Mouse (Mus musculus): Measurements from ENCODE around the gene Pafah2. TPM values are rescaled to one million over a fixed set of nuclear protein-coding genes. Genes with fewer than 3 reads are reported as not detected.

Gene Pafah2
- total RNA-seq (2023) = 16.5 and 22.8 TPM in 2 replicates

DNA sequence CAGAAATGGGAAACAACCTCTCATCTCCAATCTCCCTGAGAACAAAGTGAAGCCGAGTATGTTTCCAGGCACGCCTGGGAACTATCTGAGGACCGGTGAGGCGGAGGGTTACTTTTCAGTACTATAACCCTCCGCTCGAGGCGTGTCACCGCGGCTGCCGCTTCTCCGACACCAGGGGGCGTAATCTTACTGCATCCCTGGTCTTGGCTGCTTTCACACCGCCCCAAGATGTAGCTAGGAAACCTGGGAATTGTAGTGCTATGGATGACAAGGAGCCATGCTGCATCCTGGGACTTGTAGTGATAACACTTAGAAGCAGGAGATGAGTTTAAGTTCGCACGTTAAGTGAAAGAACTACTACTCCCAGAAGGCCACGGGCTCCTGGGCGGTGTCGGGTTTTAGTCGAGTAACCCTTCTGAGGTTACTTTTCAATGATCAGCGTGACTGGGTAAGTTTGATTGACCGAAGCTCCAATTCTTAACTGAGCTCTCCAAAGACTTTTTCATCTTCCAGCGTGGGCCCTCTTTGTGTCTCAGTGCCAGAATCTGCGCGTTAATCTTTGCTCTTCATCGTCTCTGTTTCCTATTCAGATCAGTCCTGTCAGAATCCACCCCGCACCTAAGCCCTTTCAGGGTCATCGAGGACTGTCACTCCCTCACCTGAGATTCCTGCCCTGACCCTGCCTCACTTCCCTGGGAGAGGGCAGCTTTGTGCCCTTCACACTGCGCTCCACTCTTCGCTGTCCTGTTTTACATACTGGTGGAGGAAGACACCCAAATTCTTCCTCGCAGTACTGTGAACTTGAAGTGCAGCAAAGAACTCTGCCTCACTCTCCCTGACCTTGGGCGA, at the start of gene Pafah2:
Pafah2 (plus strand) TSS at position 344 of the 849 bp plus-strand sequence.

DNA sequence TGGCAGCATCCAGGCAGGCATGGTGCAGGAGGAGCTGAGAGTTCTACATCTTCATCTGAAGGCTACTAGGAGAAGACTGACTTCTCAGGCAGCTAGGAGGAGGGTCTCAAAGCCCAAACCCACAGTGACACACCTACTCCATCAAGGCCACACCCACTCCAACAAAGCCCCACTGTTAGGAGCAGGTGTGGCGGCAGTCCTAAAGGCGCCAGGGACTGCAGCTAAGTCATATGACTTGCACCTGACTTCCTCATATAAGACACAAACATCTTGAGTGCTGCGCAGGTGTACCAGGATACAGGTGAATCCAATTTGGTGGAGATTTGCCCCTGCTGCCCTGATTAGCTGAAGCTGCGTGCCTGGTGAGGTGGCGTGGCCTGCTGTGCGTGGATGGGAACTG, 12.4 kb upstream of the Pafah2 start, which contains the start of gene Extl1:
Extl1 (minus strand) TSS at position 101 of the 400 bp plus-strand sequence.

DNA sequence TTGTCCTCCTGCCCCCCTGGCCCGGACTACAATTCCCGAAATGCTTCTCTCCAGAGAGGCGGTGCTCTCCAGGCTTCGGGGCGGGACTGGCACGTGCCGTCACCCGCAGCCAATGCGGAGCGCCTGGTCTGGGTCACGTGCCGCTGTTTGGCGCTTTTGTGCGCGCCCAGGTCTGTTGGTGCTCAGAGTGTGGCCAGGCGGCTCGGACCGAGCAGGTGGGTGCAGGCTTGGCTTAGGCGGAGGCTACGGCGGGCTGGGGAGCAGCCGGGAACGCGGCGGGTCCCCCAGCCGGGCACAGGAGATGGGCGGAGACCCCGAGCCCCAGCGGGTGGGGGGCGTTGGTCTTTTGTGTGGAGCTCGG, 72.1 kb downstream of the Pafah2 start, which contains the start of gene Stmn1:
Stmn1 (plus strand) TSS at position 106 of the 361 bp plus-strand sequence.

Other genes starting within 250 kb of the Pafah2 start
- 11.3 and 11.6 TPM in 2 replicates for gene Cep85, start 209.2 kb upstream of the Pafah2 start, total RNA-seq (2023)
- gene Gm7534, start 193.3 kb upstream of the Pafah2 start, total RNA-seq (2023) = not detected in 2 replicates
- gene Catsper4, start 168.9 kb upstream of the Pafah2 start, total RNA-seq (2023) = not detected in 2 replicates
- gene Cnksr1, start 157.9 kb upstream of the Pafah2 start, total RNA-seq (2023) = not detected in 2 replicates
- gene E130218I03Rik, start 152.7 kb upstream of the Pafah2 start, total RNA-seq (2023) = not detected in 2 replicates
- 3.5 and 3.6 TPM in 2 replicates for gene Zfp593, start 150.7 kb upstream of the Pafah2 start, total RNA-seq (2023)
- not detected in 2 replicates for gene Gm30191, start 149.4 kb upstream of the Pafah2 start, total RNA-seq (2023)
- not detected in 2 replicates for gene Grrp1, start 142.2 kb upstream of the Pafah2 start, total RNA-seq (2023)
- gene Pdik1l, start 108.4 kb upstream of the Pafah2 start, total RNA-seq (2023) = 9.7 and 11.7 TPM in 2 replicates
- not detected in 2 replicates for gene Trim63, start 81.2 kb upstream of the Pafah2 start, total RNA-seq (2023)
- gene Slc30a2, start 53.1 kb upstream of the Pafah2 start, total RNA-seq (2023) = not detected in 2 replicates
- gene Extl1, start 12.5 kb upstream of the Pafah2 start, total RNA-seq (2023) = not detected in 2 replicates
- gene Stmn1, start 72.0 kb downstream of the Pafah2 start, total RNA-seq (2023) = 167 and 169 TPM in 2 replicates
- 25.9 and 29.1 TPM in 2 replicates for gene Paqr7, start 100.4 kb downstream of the Pafah2 start, total RNA-seq (2023)
- gene Aunip, start 114.7 kb downstream of the Pafah2 start, total RNA-seq (2023) = 3.9 and 5.9 TPM in 2 replicates
- gene Mtfr1l, start 139.1 kb downstream of the Pafah2 start, total RNA-seq (2023) = 32.4 and 39.5 TPM in 2 replicates
- gene Selenon, start 155.8 kb downstream of the Pafah2 start, total RNA-seq (2023) = 165 and 186 TPM in 2 replicates

Measured in neutrophil, adult 65 days (primary cell).